Mouse (Mus musculus): ENCODE measurements around the gene Abhd12b. TPM values are rescaled to one million over a fixed set of nuclear protein-coding genes. Genes with fewer than 3 reads are reported as not detected.
A peak's percentile ranks its signal among the peaks of the same experiment; 100 is the strongest.
"Not testable (repeated sequence)": the region's sequence is repeated elsewhere in the genome, so short reads cannot be mapped to it uniquely, and the experiment has no call there.

Abhd12b gene
- polyA plus RNA-seq, 1 experiment = 0.34 TPM

- DNase-seq (ENCODE audit: low read depth) = no peak
- TF ChIP-seq POLR2A (IDR thresholded peaks at IDR 0.05; ENCODE audit: borderline replicate concordance, extremely low read depth, insufficient read depth, insufficient read length, poor library complexity, severe bottlenecking) (no peak), CTCF (IDR thresholded peaks at IDR 0.05; ENCODE audit: borderline replicate concordance, extremely low read depth, insufficient read depth, insufficient read length) (no peak)
These were observed 10.8 kb downstream of the Abhd12b start for GRCm38 (mm10) chr12:70164741-70165140.

- no peak for TF ChIP-seq POLR2A (IDR thresholded peaks at IDR 0.05; ENCODE audit: borderline replicate concordance, extremely low read depth, insufficient read depth, insufficient read length, poor library complexity, severe bottlenecking)
- no peak for TF ChIP-seq CTCF (IDR thresholded peaks at IDR 0.05; ENCODE audit: borderline replicate concordance, extremely low read depth, insufficient read depth, insufficient read length)
These were observed 14.0 kb downstream of the Abhd12b start for GRCm38 (mm10) chr12:70167950-70168349.

DNA sequence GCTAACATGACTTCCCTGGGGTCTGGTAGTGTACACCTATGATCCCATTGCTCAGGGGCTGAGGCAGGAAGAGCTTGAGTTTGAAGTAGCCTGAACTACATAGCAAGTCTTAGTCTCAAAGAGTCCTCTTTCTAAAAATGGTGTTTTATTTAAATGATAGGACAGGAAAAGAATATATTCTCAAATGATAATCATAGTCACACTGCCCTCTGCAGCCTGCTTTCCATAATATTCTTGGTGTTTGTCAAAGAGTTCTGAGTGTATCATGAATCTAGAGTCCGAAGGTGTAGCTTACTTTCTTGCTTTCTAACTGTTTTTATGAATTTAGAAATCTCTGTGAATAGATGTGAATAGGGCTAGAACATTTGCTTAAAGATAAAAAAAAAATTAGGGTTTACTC is 16.0 kb downstream of the Abhd12b start:
- TF ChIP-seq CTCF (IDR thresholded peaks at IDR 0.05; ENCODE audit: borderline replicate concordance, extremely low read depth, insufficient read depth, insufficient read length) (no peak), POLR2A (IDR thresholded peaks at IDR 0.05; ENCODE audit: borderline replicate concordance, extremely low read depth, insufficient read depth, insufficient read length, poor library complexity, severe bottlenecking) (no peak)

More at GRCm38 (mm10) chr12:70167950-70168349, 14.0 kb downstream of the Abhd12b start:
- DNase-seq (ENCODE audit: low read depth) = no peak

GRCm38 (mm10) chr12:70183507-70183906 is 29.6 kb downstream of the Abhd12b start:
- DNase-seq (ENCODE audit: low read depth) = not testable (repeated sequence)

More for the DNA sequence above, 16.0 kb downstream of the Abhd12b start:
- no peak for DNase-seq (ENCODE audit: low read depth)

- TF ChIP-seq CTCF (IDR thresholded peaks at IDR 0.05; ENCODE audit: borderline replicate concordance, extremely low read depth, insufficient read depth, insufficient read length) (no peak), POLR2A (IDR thresholded peaks at IDR 0.05; ENCODE audit: borderline replicate concordance, extremely low read depth, insufficient read depth, insufficient read length, poor library complexity, severe bottlenecking) (no peak)
- peak; percentile 36 for DNase-seq (ENCODE audit: low read depth)
These were observed 30.3 kb downstream of the Abhd12b start for GRCm38 (mm10) chr12:70184173-70184783.

GRCm38 (mm10) chr12:70192267-70192727 is 38.4 kb downstream of the Abhd12b start:
- TF ChIP-seq CTCF (IDR thresholded peaks at IDR 0.05; ENCODE audit: borderline replicate concordance, extremely low read depth, insufficient read depth, insufficient read length) (no peak), POLR2A (IDR thresholded peaks at IDR 0.05; ENCODE audit: borderline replicate concordance, extremely low read depth, insufficient read depth, insufficient read length, poor library complexity, severe bottlenecking) (no peak)
- DNase-seq (ENCODE audit: low read depth) = peak; percentile 86

- TF ChIP-seq CTCF (IDR thresholded peaks at IDR 0.05; ENCODE audit: borderline replicate concordance, extremely low read depth, insufficient read depth, insufficient read length) = no peak
- no peak for TF ChIP-seq POLR2A (IDR thresholded peaks at IDR 0.05; ENCODE audit: borderline replicate concordance, extremely low read depth, insufficient read depth, insufficient read length, poor library complexity, severe bottlenecking)
- no peak for DNase-seq (ENCODE audit: low read depth)
These were observed 41.5 kb downstream of the Abhd12b start for GRCm38 (mm10) chr12:70195426-70195825.

DNA sequence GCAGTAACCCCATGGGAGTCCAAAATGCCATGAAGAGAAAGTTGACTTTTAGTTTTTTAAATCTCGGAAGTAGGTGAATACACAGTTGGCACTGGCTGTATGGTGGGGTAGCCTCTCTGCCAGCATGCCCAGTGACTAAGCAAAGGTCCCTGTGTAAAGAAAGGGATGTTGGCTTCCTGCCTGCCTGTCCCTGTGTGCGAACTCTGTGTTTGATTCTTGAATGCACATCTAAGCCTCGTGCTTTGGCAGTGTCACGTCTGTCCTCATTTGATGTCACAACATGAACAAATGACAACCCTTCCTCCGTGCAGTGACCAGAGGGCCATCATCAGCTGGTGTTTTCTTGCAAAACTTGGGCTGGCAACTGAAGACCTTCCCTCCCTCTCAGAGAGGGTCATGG is 42.4 kb downstream of the Abhd12b start:
- no peak for DNase-seq (ENCODE audit: low read depth)
- no peak for TF ChIP-seq POLR2A (IDR thresholded peaks at IDR 0.05; ENCODE audit: borderline replicate concordance, extremely low read depth, insufficient read depth, insufficient read length, poor library complexity, severe bottlenecking)
- TF ChIP-seq CTCF (IDR thresholded peaks at IDR 0.05; ENCODE audit: borderline replicate concordance, extremely low read depth, insufficient read depth, insufficient read length) = no peak

DNA sequence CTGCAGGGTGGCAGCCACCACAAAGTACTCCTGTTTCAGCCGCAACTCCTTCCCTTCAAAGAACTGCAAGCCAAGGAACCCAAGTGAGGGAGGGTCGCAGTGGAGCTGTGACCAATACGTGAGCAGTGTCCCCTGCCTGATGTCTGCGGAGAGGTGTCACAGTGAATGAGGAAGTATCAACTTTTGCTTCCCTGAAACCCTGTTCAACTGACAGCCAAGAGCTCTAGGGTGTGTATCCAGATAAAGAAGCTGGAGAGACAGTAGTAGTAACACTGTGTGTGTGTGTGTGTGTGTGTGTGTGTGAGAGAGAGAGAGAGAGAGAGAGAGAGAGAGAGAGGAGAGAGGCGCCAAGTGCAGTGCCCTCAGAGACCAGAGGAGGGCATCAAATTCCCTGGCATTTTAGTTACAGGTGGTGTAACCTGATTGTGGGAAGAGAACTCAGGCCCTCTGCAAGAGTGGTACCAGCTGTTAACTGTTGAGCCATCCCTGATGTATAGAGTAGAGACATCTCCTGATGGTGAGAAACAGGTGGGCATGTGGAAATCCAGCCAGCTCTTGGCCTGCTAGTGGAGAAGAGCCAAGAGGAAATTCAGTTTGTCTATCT is 48.1 kb downstream of the Abhd12b start:
- DNase-seq (ENCODE audit: low read depth) = no peak
- TF ChIP-seq POLR2A (IDR thresholded peaks at IDR 0.05; ENCODE audit: borderline replicate concordance, extremely low read depth, insufficient read depth, insufficient read length, poor library complexity, severe bottlenecking) (no peak), CTCF (IDR thresholded peaks at IDR 0.05; ENCODE audit: borderline replicate concordance, extremely low read depth, insufficient read depth, insufficient read length) (peak; percentile 6; the same call in 1 of the 2 replicates)

GRCm38 (mm10) chr12:70204433-70204832 is 50.5 kb downstream of the Abhd12b start:
- no peak for DNase-seq (ENCODE audit: low read depth)
- TF ChIP-seq POLR2A (IDR thresholded peaks at IDR 0.05; ENCODE audit: borderline replicate concordance, extremely low read depth, insufficient read depth, insufficient read length, poor library complexity, severe bottlenecking) = no peak
- no peak for TF ChIP-seq CTCF (IDR thresholded peaks at IDR 0.05; ENCODE audit: borderline replicate concordance, extremely low read depth, insufficient read depth, insufficient read length)

DNA sequence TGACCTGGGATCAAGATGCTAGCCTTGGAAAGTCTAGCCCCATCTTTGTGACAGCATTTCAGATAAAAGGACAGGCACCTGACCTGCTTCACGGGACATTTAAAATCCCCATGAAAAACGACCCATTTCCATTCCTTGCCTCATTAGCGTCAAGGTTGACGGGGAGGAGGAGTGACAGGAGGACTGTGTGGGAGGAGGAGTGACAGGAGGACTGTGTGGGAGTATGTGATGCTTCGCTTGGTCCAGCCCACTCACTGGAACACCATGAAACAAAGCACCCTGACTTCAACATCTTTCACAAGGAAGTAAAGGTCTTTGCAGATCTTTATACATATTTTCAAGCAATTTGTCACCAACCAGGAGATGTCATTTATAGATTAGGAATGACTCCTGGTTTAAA is 54.3 kb downstream of the Abhd12b start:
- TF ChIP-seq CTCF (IDR thresholded peaks at IDR 0.05; ENCODE audit: borderline replicate concordance, extremely low read depth, insufficient read depth, insufficient read length) = no peak
- TF ChIP-seq POLR2A (IDR thresholded peaks at IDR 0.05; ENCODE audit: borderline replicate concordance, extremely low read depth, insufficient read depth, insufficient read length, poor library complexity, severe bottlenecking) = no peak
- no peak for DNase-seq (ENCODE audit: low read depth)

DNA sequence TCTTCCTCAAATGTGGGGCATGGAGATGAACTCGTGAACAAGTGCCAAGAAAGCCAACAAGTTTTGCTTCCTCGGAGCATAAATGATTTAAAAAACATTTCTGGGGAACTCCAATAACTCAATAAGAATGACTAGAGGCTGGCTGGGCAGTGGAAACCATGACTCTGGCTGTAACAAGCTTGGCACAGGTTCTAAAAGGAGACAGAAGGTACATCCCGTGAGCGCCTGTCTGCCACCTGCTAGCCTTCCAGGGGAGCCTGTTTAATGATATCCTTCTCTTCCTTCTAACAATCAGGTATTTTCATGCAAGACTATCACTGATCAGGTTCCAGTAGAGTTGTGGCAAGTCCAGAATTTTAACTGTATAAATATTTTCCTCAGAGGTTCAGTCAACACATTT is 58.6 kb downstream of the Abhd12b start:
- TF ChIP-seq POLR2A (IDR thresholded peaks at IDR 0.05; ENCODE audit: borderline replicate concordance, extremely low read depth, insufficient read depth, insufficient read length, poor library complexity, severe bottlenecking) = no peak
- no peak for TF ChIP-seq CTCF (IDR thresholded peaks at IDR 0.05; ENCODE audit: borderline replicate concordance, extremely low read depth, insufficient read depth, insufficient read length)
- DNase-seq (ENCODE audit: low read depth) = no peak
